ENCODE assay signal across 28 mouse cellular contexts in the genomic region with DNA sequence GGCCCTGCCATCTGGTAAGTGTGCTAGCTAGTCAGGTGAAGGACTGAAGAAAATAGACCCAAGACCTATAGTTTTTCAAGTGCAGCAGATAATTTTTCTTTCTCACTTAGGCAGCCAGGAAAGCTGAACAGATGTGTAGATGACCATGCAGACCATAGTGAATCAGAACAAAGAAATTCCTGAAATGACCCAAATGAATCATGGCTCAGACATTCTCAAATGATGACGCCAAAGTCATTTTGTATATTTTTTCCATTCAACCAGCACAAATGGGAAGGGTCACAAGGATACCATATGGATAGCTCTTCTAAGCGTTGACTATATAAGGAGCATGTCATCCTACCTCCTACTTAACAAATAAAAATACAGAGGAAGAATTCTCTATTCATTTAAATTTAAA.
"Had no signal": no experiment of that assay in that cellular context is flagged by ENCODE, and none has a peak within 500 bp of the region (broad histone marks: within the 10 kb centered on the region; RNA-seq: fewer than 3 reads in every experiment).

No protein-coding gene starts in this region.

- H3K27me3 ChIP-seq: heart, embryonic 12.5 days; hindbrain, embryonic 12.5 days; intestine, embryonic 15.5 days; kidney, embryonic 15.5 days; limb, embryonic 13.5 days; limb, embryonic 15.5 days; liver, embryonic 12.5 days had no signal

- H3K4me3 ChIP-seq: gastrocnemius, adult 2 months; heart, embryonic 10.5 days; heart, embryonic 12.5 days; hindbrain, embryonic 10.5 days; hindbrain, embryonic 12.5 days; intestine, embryonic 15.5 days; kidney, embryonic 15.5 days; limb, embryonic 13.5 days; limb, embryonic 15.5 days; liver, embryonic 12.5 days had no signal

- H3K4me1 ChIP-seq: heart, embryonic 10.5 days; heart, embryonic 12.5 days; hindbrain, embryonic 10.5 days; hindbrain, embryonic 12.5 days; intestine, embryonic 15.5 days; kidney, embryonic 15.5 days; limb, embryonic 13.5 days; limb, embryonic 15.5 days; liver, embryonic 12.5 days had no signal

- DNase-seq: gastrocnemius, adult 2 months; gastrocnemius, postnatal 10 days; gastrocnemius, postnatal 25 days; heart, adult 18-20 months; heart, postnatal 10 days; heart, postnatal 4 days; kidney, adult 2 months; kidney, adult 9 months; kidney, postnatal 14 days; kidney, postnatal 36 days; layer of hippocampus, adult 9-11 months; layer of hippocampus, postnatal 36 days; left cerebral cortex, postnatal 4 days had no signal

- H3K9ac ChIP-seq: heart, embryonic 12.5 days; hindbrain, embryonic 12.5 days; hindbrain, embryonic 14.5 days; intestine, embryonic 15.5 days; kidney, embryonic 15.5 days; limb, embryonic 13.5 days; limb, embryonic 15.5 days; liver, embryonic 12.5 days; liver, embryonic 14.5 days had no signal

- H3K4me2 ChIP-seq: heart, embryonic 12.5 days; hindbrain, embryonic 12.5 days; hindbrain, embryonic 14.5 days; intestine, embryonic 15.5 days; kidney, embryonic 15.5 days; limb, embryonic 13.5 days; limb, embryonic 15.5 days; liver, embryonic 12.5 days had no signal

- H3K9me3 ChIP-seq: heart, embryonic 10.5 days; heart, embryonic 12.5 days; hindbrain, embryonic 10.5 days; hindbrain, embryonic 12.5 days; intestine, embryonic 15.5 days; kidney, embryonic 15.5 days; limb, embryonic 13.5 days; limb, embryonic 15.5 days; liver, embryonic 12.5 days had no signal

- H3K27ac ChIP-seq: gastrocnemius, adult 2 months; heart, embryonic 10.5 days; hindbrain, embryonic 10.5 days; hindbrain, embryonic 12.5 days; hindbrain, embryonic 14.5 days; intestine, embryonic 15.5 days; kidney, embryonic 15.5 days; kidney, postnatal 0 days; limb, embryonic 13.5 days; limb, embryonic 15.5 days; liver, embryonic 12.5 days; liver, embryonic 14.5 days had no signal

- ATAC-seq: hindbrain, embryonic 16.5 days; inflammation-experienced regulatory T-cells, adult 6 months; intestine, embryonic 15.5 days; intestine, postnatal 0 days; liver, embryonic 12.5 days had no signal

- H3K36me3 ChIP-seq: heart, embryonic 10.5 days; heart, embryonic 12.5 days; hindbrain, embryonic 10.5 days; hindbrain, embryonic 12.5 days; intestine, embryonic 15.5 days; kidney, embryonic 15.5 days; limb, embryonic 13.5 days; limb, embryonic 15.5 days; liver, embryonic 12.5 days had no signal
